Mouse (Mus musculus): ENCODE results near the gene Oxsr1. TPM values are rescaled to one million over a fixed set of nuclear protein-coding genes. Genes with fewer than 3 reads are reported as not detected.

Oxsr1 gene
- polyA plus RNA-seq, 1 experiment, result 6.6 TPM

GRCm38 (mm10) chr9:119358058-119358429, 35.8 kb upstream of the Oxsr1 start:
- Histone ChIP-seq H3K4me1 (ENCODE audit: control insufficient read depth, insufficient read depth, low read length) (peaks cover 8% of the 10 kb centered on the region), H3K4me3 (ENCODE audit: control insufficient read depth, low read depth, low read length) (peak overlapping the region; percentile 2; the same call in 1 of the 2 replicates), H3K27ac (ENCODE audit: control insufficient read depth, insufficient read depth, low read depth, low read length) (no peak overlapping the region), H3K27me3 (ENCODE audit: control insufficient read depth, insufficient read depth, low read length) (no peaks in the 10 kb centered on the region), H3K36me3 (ENCODE audit: control insufficient read depth, insufficient read depth, low read length) (no peaks in the 10 kb centered on the region)
- TF ChIP-seq CTCF (IDR thresholded peaks at IDR 0.05; ENCODE audit: control insufficient read depth, insufficient read depth, insufficient replicate concordance, low read depth, low read length) (no peak), POLR2A (IDR thresholded peaks at IDR 0.05; ENCODE audit: control insufficient read depth, low read depth, low read length) (no peak)

DNA sequence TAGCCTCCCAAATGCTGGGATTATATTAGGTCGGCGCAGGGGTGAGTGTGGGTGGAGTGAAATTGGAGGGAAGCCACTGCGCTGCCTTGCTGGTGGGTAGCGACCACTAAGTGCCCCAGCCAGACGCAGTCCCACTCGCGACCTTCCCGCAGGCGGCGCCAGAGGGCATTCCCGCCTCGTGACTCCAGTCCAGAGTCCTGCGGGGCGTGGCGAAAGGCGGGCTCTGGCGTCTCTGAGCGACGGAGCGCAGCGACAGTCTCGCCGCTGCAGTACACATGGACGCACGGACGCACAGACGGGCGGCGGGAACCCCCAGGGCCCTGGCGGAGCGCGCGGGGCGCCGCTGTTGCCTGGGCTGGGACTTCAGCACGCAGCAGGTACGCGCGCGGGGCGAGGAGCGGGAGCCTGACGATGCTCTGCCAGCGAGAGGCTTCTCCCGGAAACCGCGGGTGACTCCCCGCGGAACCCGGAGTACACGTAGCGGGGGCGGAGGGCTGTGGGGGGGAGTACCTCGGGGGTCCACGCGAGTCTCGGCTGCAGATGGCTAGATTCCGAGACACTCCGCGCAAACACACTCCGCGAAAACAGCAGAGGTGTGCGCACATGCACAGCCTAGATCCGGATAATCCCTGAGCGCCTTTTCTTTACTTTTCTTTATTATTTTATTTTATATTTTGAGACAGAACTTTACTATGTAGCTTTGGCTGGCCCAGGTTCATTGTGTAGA, 35.3 kb upstream of the Oxsr1 start, which contains the start of gene Xylb:
TSS of gene Xylb (plus strand) at position 51 of the 727 bp plus-strand sequence.
- Histone ChIP-seq H3K27ac (ENCODE audit: control insufficient read depth, insufficient read depth, low read depth, low read length) (peak within 1 kb of the TSS; percentile 17; the same call in 1 of the 2 replicates), H3K36me3 (ENCODE audit: control insufficient read depth, insufficient read depth, low read length) (no peaks in the 10 kb centered on the region), H3K4me1 (ENCODE audit: control insufficient read depth, insufficient read depth, low read length) (peaks cover 8% of the 10 kb centered on the region), H3K4me3 (ENCODE audit: control insufficient read depth, low read depth, low read length) (peak within 1 kb of the TSS; percentile 82), H3K27me3 (ENCODE audit: control insufficient read depth, insufficient read depth, low read length) (no peaks in the 10 kb centered on the region)
- peak; percentile 51 for TF ChIP-seq POLR2A (IDR thresholded peaks at IDR 0.05; ENCODE audit: control insufficient read depth, low read depth, low read length)
- peak; percentile 67; the same call in 1 of the 2 replicates for TF ChIP-seq CTCF (IDR thresholded peaks at IDR 0.05; ENCODE audit: control insufficient read depth, insufficient read depth, insufficient replicate concordance, low read depth, low read length)

DNA sequence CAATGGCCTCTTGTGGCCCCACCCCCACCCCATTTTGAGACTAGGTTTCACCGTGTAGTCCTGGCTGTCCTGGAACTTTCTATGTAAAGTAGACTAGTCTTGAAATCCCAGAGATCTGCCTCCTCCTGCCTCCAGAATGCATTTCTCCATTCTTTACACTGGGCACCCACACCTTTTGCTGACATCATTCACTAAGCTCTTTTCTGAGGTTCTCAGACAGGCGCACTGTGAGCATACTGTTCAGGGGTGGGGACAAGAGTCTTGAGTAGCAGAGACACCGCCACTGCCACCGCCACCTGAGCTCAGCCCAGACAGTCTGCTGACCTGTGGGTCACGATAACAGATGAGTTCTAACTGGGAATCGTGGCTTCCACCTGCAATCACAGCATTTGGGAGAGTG, 33.7 kb upstream of the Oxsr1 start:
- H3K27ac ChIP-seq (ENCODE audit: control insufficient read depth, insufficient read depth, low read depth, low read length), result no peak overlapping the region
- H3K4me1 ChIP-seq (ENCODE audit: control insufficient read depth, insufficient read depth, low read length), result peaks cover 8% of the 10 kb centered on the region
- no peaks in the 10 kb centered on the region for H3K27me3 ChIP-seq (ENCODE audit: control insufficient read depth, insufficient read depth, low read length)
- no peak for TF ChIP-seq POLR2A (IDR thresholded peaks at IDR 0.05; ENCODE audit: control insufficient read depth, low read depth, low read length)
- TF ChIP-seq CTCF (IDR thresholded peaks at IDR 0.05; ENCODE audit: control insufficient read depth, insufficient read depth, insufficient replicate concordance, low read depth, low read length), result no peak
- no peak overlapping the region for H3K4me3 ChIP-seq (ENCODE audit: control insufficient read depth, low read depth, low read length)
- no peaks in the 10 kb centered on the region for H3K36me3 ChIP-seq (ENCODE audit: control insufficient read depth, insufficient read depth, low read length)

DNA sequence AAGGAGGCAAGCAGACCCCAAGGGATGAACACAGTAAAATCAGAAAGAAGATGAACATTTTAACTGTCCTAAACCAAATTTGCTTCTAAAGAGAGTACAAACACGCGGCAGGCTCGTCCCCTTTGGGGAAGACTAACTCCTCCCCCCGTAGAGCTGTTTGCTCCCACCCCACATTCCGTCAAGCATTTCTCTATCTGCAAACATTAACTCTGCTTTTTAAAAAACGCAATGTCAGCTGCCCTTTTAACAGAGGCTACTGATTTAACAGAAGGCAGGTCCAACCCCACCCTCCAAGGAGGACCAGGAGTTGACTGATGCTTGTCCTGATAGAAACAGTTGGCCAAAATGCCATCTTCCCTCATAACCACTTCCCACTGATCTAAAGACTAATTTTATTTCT, 31.7 kb upstream of the Oxsr1 start:
- peaks cover 8% of the 10 kb centered on the region for H3K4me1 ChIP-seq (ENCODE audit: control insufficient read depth, insufficient read depth, low read length)
- no peaks in the 10 kb centered on the region for H3K36me3 ChIP-seq (ENCODE audit: control insufficient read depth, insufficient read depth, low read length)
- H3K27ac ChIP-seq (ENCODE audit: control insufficient read depth, insufficient read depth, low read depth, low read length), result no peak overlapping the region
- TF ChIP-seq CTCF (IDR thresholded peaks at IDR 0.05; ENCODE audit: control insufficient read depth, insufficient read depth, insufficient replicate concordance, low read depth, low read length) (no peak), POLR2A (IDR thresholded peaks at IDR 0.05; ENCODE audit: control insufficient read depth, low read depth, low read length) (no peak)
- H3K4me3 ChIP-seq (ENCODE audit: control insufficient read depth, low read depth, low read length), result no peak overlapping the region
- H3K27me3 ChIP-seq (ENCODE audit: control insufficient read depth, insufficient read depth, low read length), result no peaks in the 10 kb centered on the region

DNA sequence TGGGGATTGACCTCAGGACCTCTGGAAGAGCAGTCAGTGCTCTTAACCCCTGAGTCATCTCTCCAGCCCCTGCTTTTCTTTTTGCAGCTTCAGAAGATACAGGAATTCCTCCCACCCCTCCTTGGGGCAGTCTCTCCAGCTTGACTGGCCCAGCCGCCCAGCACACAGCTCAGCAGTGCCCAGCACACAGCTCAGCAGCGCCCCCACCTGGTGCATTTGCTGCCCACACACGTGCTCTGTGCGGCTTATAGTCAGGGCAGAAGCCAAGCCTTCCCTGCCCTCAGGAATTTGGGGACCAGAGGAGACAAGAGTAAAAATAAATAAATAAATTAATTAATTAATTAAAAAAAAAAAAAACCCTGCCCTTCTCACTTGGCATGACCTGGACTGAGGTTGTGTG, 29.8 kb upstream of the Oxsr1 start:
- H3K4me3 ChIP-seq (ENCODE audit: control insufficient read depth, low read depth, low read length), result no peak overlapping the region
- peak; percentile 82; the same call in 1 of the 2 replicates for TF ChIP-seq CTCF (IDR thresholded peaks at IDR 0.05; ENCODE audit: control insufficient read depth, insufficient read depth, insufficient replicate concordance, low read depth, low read length)
- TF ChIP-seq POLR2A (IDR thresholded peaks at IDR 0.05; ENCODE audit: control insufficient read depth, low read depth, low read length), result no peak
- H3K4me1 ChIP-seq (ENCODE audit: control insufficient read depth, insufficient read depth, low read length), result peaks cover under 1% of the 10 kb centered on the region; the same call in 1 of the 2 replicates
- H3K27me3 ChIP-seq (ENCODE audit: control insufficient read depth, insufficient read depth, low read length), result no peaks in the 10 kb centered on the region
- no peaks in the 10 kb centered on the region for H3K36me3 ChIP-seq (ENCODE audit: control insufficient read depth, insufficient read depth, low read length)
- no peak overlapping the region for H3K27ac ChIP-seq (ENCODE audit: control insufficient read depth, insufficient read depth, low read depth, low read length)

DNA sequence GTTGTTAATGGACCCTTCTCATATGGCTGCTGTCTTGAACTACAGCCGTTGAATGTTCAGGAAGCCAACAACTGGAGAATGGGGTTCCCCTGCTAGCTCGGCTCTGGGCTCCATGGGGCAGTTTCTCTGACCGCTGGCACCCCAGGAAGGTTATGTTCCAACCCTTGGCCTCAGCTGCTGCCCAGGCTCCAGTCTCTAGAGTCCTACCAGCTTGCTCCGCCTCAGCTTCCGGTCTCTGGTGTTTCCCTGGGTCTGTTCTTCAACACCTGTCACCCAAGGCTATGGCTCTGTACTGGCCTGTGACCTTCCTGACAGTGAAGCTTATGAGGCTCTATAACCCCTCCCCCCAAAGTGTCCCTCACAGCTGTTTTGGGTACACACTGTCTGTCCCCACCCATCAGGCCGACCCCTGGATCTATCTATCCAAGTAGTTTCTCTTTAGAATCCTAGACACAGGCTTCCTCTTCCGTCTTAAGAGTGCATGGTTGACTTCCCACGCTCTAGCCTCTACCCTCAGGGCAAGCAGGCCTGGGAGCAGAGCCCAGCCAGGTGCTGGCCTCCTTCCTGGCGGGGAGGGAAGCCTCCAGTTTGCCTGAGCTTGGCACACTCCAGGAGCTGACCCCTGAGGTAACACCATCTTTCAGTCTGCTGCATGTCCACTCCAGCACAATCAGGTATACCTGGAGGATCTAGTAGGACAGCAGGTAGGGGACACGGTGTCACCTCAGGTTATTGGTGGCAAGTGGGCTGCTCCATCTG, 28.9 kb upstream of the Oxsr1 start:
- Histone ChIP-seq H3K27me3 (ENCODE audit: control insufficient read depth, insufficient read depth, low read length) (no peaks in the 10 kb centered on the region), H3K4me3 (ENCODE audit: control insufficient read depth, low read depth, low read length) (no peak overlapping the region), H3K36me3 (ENCODE audit: control insufficient read depth, insufficient read depth, low read length) (no peaks in the 10 kb centered on the region), H3K27ac (ENCODE audit: control insufficient read depth, insufficient read depth, low read depth, low read length) (no peak overlapping the region), H3K4me1 (ENCODE audit: control insufficient read depth, insufficient read depth, low read length) (no peaks in the 10 kb centered on the region)
- TF ChIP-seq POLR2A (IDR thresholded peaks at IDR 0.05; ENCODE audit: control insufficient read depth, low read depth, low read length) (no peak), CTCF (IDR thresholded peaks at IDR 0.05; ENCODE audit: control insufficient read depth, insufficient read depth, insufficient replicate concordance, low read depth, low read length) (0 out of 2 replicates have a peak, but pooled peaks have one; percentile 8)

- no peak overlapping the region for H3K27ac ChIP-seq (ENCODE audit: control insufficient read depth, insufficient read depth, low read depth, low read length)
- H3K27me3 ChIP-seq (ENCODE audit: control insufficient read depth, insufficient read depth, low read length), result no peaks in the 10 kb centered on the region
- H3K4me3 ChIP-seq (ENCODE audit: control insufficient read depth, low read depth, low read length), result no peak overlapping the region
- no peak for TF ChIP-seq POLR2A (IDR thresholded peaks at IDR 0.05; ENCODE audit: control insufficient read depth, low read depth, low read length)
- no peak for TF ChIP-seq CTCF (IDR thresholded peaks at IDR 0.05; ENCODE audit: control insufficient read depth, insufficient read depth, insufficient replicate concordance, low read depth, low read length)
- no peaks in the 10 kb centered on the region for H3K36me3 ChIP-seq (ENCODE audit: control insufficient read depth, insufficient read depth, low read length)
- H3K4me1 ChIP-seq (ENCODE audit: control insufficient read depth, insufficient read depth, low read length), result no peaks in the 10 kb centered on the region
These were observed 28.3 kb upstream of the Oxsr1 start for GRCm38 (mm10) chr9:119350531-119350930.

All from testis, adult 2 months (tissue).